Mouse (Mus musculus): ENCODE results near the gene Gm5416.
"Not testable (repeated sequence)": the region's sequence is repeated elsewhere in the genome, so short reads cannot be mapped to it uniquely, and the experiment has no call there.

- not testable (repeated sequence) for TF ChIP-seq FOSL1 (IDR thresholded peaks at IDR 0.05; ENCODE audit: insufficient read depth, low read length, poor library complexity, severe bottlenecking); CTCF (IDR thresholded peaks at IDR 0.05; ENCODE audit: control insufficient read depth, insufficient read depth, insufficient read length); MAX (IDR thresholded peaks at IDR 0.05); MYOG (IDR thresholded peaks at IDR 0.05; ENCODE audit: control insufficient read depth, extremely low read depth, insufficient read length); USF1 (IDR thresholded peaks at IDR 0.05; ENCODE audit: low read depth); MYOD1 (IDR thresholded peaks at IDR 0.05; ENCODE audit: control insufficient read depth, insufficient read length, low read depth); CEBPB (IDR thresholded peaks at IDR 0.05; ENCODE audit: low read depth)
Measured at GRCm38 (mm10) chr16:36260585-36260984, 50.4 kb downstream of the Gm5416 start.
